Mouse (Mus musculus) heart, postnatal 4 days (tissue): ENCODE measurements around the gene Mon2. TPM values are rescaled to one million over a fixed set of nuclear protein-coding genes. Genes with fewer than 3 reads are reported as not detected.
A peak's percentile ranks its signal among the peaks of the same experiment; 100 is the strongest.

Experiments used
- DNase-seq: peaks from one replicate; pipeline ENCODE4 v3.0.0; 2021
- total RNA-seq, 2 experiments: library from RNA; stranded (reverse); gene quantifications; 2 replicates each; pipeline ENCODE4 v1.2.3; 2021

The Mon2 gene
- 10 to 100 TPM; 45.0 to 45.9 TPM for total RNA-seq

GRCm38 (mm10) chr10:123076245-123077023, at the start of gene Mon2:
TSS of gene Mon2 (minus strand) at chr10:123076505.
- DNase-seq: peak; percentile 97

- DNase-seq: no peak
These were observed 44.5 kb upstream of the Mon2 start for GRCm38 (mm10) chr10:123120666-123121392.

- no peak for DNase-seq
These were observed 40.6 kb upstream of the Mon2 start for GRCm38 (mm10) chr10:123116861-123117260.

- DNase-seq: no peak
These were observed 37.2 kb upstream of the Mon2 start for GRCm38 (mm10) chr10:123113466-123113865.

- no peak for DNase-seq
These were observed 36.5 kb upstream of the Mon2 start for GRCm38 (mm10) chr10:123112787-123113168.

GRCm38 (mm10) chr10:123112056-123112786, 35.9 kb upstream of the Mon2 start:
- no peak for DNase-seq

- DNase-seq: no peak
These were observed 34.2 kb upstream of the Mon2 start for GRCm38 (mm10) chr10:123110548-123110947.

- no peak for DNase-seq
These were observed 32.2 kb upstream of the Mon2 start for GRCm38 (mm10) chr10:123108527-123108926.

GRCm38 (mm10) chr10:123108121-123108520, 31.8 kb upstream of the Mon2 start:
- DNase-seq: no peak

- no peak for DNase-seq
These were observed 25.0 kb upstream of the Mon2 start for GRCm38 (mm10) chr10:123101303-123101702.

GRCm38 (mm10) chr10:123100584-123100983, 24.3 kb upstream of the Mon2 start:
- no peak for DNase-seq

GRCm38 (mm10) chr10:123094504-123094903, 18.2 kb upstream of the Mon2 start:
- DNase-seq: no peak

GRCm38 (mm10) chr10:123092577-123092976, 16.3 kb upstream of the Mon2 start:
- DNase-seq: no peak

- DNase-seq: peak; percentile 63
These were observed 15.4 kb upstream of the Mon2 start for GRCm38 (mm10) chr10:123091737-123092136.

GRCm38 (mm10) chr10:123089425-123089930, 13.2 kb upstream of the Mon2 start:
- DNase-seq: no peak

- no peak for DNase-seq
These were observed 10.5 kb upstream of the Mon2 start for GRCm38 (mm10) chr10:123086847-123087246.

- no peak for DNase-seq
These were observed 8.8 kb upstream of the Mon2 start for GRCm38 (mm10) chr10:123084900-123085641.

GRCm38 (mm10) chr10:123084307-123084706, 8.0 kb upstream of the Mon2 start:
- DNase-seq: no peak

- peak; percentile 36 for DNase-seq
These were observed 508 bp downstream of the Mon2 start for GRCm38 (mm10) chr10:123075751-123076242.

GRCm38 (mm10) chr10:123071997-123072396, 4.3 kb downstream of the Mon2 start:
- no peak for DNase-seq

GRCm38 (mm10) chr10:123063021-123063420, 13.3 kb downstream of the Mon2 start:
- no peak for DNase-seq

GRCm38 (mm10) chr10:123060831-123061230, 15.5 kb downstream of the Mon2 start:
- DNase-seq: peak; percentile 23
